ENCODE assay signal across 29 mouse cellular contexts in the genomic region with DNA sequence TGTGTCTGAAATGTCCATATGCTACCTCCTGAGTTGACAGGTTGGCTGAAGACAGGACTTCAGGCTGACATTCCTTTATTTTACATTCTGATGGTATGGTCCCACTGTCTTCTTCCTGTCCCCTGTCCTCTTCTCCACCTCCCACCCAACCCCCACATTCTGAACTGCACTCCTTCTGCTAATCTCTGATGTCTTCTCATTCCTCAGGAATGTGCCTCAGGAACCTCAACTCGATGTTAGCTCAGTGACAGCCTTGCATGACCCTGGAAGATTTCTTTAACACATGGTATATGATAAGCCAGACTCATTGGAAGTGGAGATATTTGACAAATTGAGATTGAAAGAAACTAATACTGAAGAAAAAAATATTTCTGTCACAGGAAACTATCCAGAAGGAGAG.
"Had no signal": no experiment of that assay in that cellular context is flagged by ENCODE, and none has a peak within 500 bp of the region (broad histone marks: within the 10 kb centered on the region; RNA-seq: fewer than 3 reads in every experiment).

No protein-coding gene starts in this region.

- DNase-seq: heart, postnatal 10 days; heart, postnatal 14 days; heart, postnatal 36 days; heart, postnatal 4 days; kidney, adult 11 months; kidney, adult 18-20 months; kidney, adult 2 months; kidney, adult 8-10 months; kidney, adult 9 months; kidney, postnatal 10 days; kidney, postnatal 14 days; kidney, postnatal 25 days; kidney, postnatal 36 days; kidney, postnatal 4 days; layer of hippocampus, adult 9-11 months; layer of hippocampus, postnatal 36 days had no signal

- ATAC-seq: hindbrain, embryonic 16.5 days; hindbrain, postnatal 0 days; inflammation-experienced regulatory T-cells, adult 6 months; intestine, embryonic 15.5 days; intestine, embryonic 16.5 days; intestine, postnatal 0 days had no signal

- H3K27me3 ChIP-seq: heart, embryonic 12.5 days; heart, embryonic 13.5 days; heart, embryonic 15.5 days; hindbrain, embryonic 12.5 days; hindbrain, embryonic 13.5 days; hindbrain, embryonic 15.5 days; intestine, embryonic 15.5 days; kidney, embryonic 15.5 days had no signal
